Mouse (Mus musculus) CH12.LX (cell line): ENCODE measurements at regions not wholly inside any gene's neighbourhood (a gene's known extent, or its start where the extent isn't known, plus 50 kb on each side); places are given as distances from the start of the nearest gene placed in this dataset.

Experiments
- CHD2 ChIP-seq: IDR thresholded peaks from 2 replicates; pipeline ENCODE4 v1.6.1; 2011; ENCODE audit warnings: low read length, improper control_type of control experiment
- CTCF ChIP-seq, 2 experiments: IDR thresholded peaks in 1 of 2; conservative IDR thresholded peaks in 1 of 2; 2 replicates each; pipeline ENCODE4 v1.5.1; 2011 to 2012; ENCODE audit warnings: low read depth in 2 of 2, low read length in 2 of 2, improper control_type of control experiment in 1 of 2, inconsistent platforms in 1 of 2, mild to moderate bottlenecking in 1 of 2, moderate library complexity in 1 of 2
- E2F4 ChIP-seq: IDR thresholded peaks from 2 replicates; pipeline ENCODE4 v1.6.1; 2011; ENCODE audit warnings: low read depth, low read length, improper control_type of control experiment; ENCODE audit not compliant: insufficient replicate concordance
- ELF1 ChIP-seq: IDR thresholded peaks from 2 replicates; pipeline ENCODE4 v1.6.1; 2014; ENCODE audit warnings: low read depth, mild to moderate bottlenecking, inconsistent platforms, low read length, improper control_type of control experiment
- EP300 ChIP-seq: IDR thresholded peaks from 2 replicates; pipeline ENCODE4 v1.6.1; 2011; ENCODE audit warnings: low read length, improper control_type of control experiment
- ETS1 ChIP-seq: conservative IDR thresholded peaks from 2 replicates; pipeline ENCODE4 v1.6.1; 2012; ENCODE audit warnings: low read depth, mild to moderate bottlenecking, inconsistent platforms, low read length, improper control_type of control experiment, moderate library complexity
- HCFC1 ChIP-seq: IDR thresholded peaks from 2 replicates; pipeline ENCODE4 v1.6.1; 2012; ENCODE audit warnings: low read depth, mild to moderate bottlenecking, inconsistent platforms, low read length, improper control_type of control experiment
- POLR2A ChIP-seq: IDR thresholded peaks from 2 replicates; pipeline ENCODE4 v1.6.1; 2011; ENCODE audit warnings: low read depth, mild to moderate bottlenecking, improper control_type of control experiment, low read length
- SMC3 ChIP-seq: IDR thresholded peaks from 2 replicates; pipeline ENCODE4 v1.6.1; 2011; ENCODE audit warnings: low read depth, low read length, improper control_type of control experiment
- TBP ChIP-seq: conservative IDR thresholded peaks from 2 replicates; pipeline ENCODE4 v1.6.1; 2011; ENCODE audit warnings: low read depth, low read length, improper control_type of control experiment
- ZC3H11A ChIP-seq: IDR thresholded peaks from 2 replicates; pipeline ENCODE4 v1.6.1; 2012; ENCODE audit warnings: low read depth, mild to moderate bottlenecking, inconsistent platforms, low read length, improper control_type of control experiment

- TF ChIP-seq POLR2A (no peak), ZC3H11A (no peak), SMC3 (no peak), EP300 (peak; percentile 81), CTCF (conservative IDR thresholded peaks at IDR 0.05 in 1 of 2, IDR thresholded peaks at IDR 0.05 in 1 of 2; ENCODE audit: low read depth in 2 of 2, low read length in 2 of 2) (no peak), E2F4 (no peak), CHD2 (no peak), ELF1 (no peak), TBP (no peak), HCFC1 (no peak), ETS1 (peak; percentile 67)
These were observed 51.7 kb upstream of the Eepd1 start for GRCm38 (mm10) chr9:25429450-25430213.
